Mouse (Mus musculus): ENCODE measurements around the gene Tatdn2. TPM values are rescaled to one million over a fixed set of nuclear protein-coding genes. Genes with fewer than 3 reads are reported as not detected.

Gene Tatdn2
- 0.94 and 0.96 TPM in 2 replicates for polyA plus RNA-seq (2016; fragmentation: Nextera tagmentation; extraction: Ambion mirVana)

DNA sequence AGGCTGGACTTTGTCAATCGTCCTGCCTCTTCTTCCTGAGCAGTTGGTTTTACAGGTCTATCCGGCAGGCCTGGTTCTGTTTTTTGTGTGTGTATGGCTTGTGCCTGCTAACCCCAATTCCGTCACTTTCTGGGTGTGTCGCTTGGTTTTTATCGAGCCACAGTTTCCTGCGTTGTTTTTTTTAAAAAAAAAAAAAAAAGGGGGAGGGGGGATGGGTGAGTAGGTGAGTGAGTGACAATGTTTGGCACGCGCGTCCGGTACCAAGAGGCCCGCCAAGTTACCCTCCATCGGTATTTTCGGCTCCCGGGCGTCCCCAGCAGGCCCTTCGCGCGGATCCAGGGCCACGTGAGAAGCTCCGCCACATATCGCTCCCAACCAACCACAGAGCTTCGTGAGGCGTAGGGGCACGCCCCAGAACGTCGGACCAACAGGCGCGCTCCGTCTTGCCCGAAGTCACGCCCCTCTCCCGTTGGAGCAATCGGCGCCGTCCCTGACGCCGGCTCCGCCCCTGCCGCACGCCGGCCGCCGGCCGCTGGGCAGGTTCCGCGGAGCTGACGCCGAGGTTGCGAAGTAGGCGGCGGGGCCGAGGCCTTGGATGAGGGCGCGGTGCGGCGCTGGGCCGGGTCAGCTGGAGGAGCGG is at the start of gene Tatdn2:
Gene Tatdn2 (plus strand): TSS at position 469 of the 640 bp plus-strand sequence.
- H3K4me1 ChIP-seq = peaks cover 28% of the 10 kb centered on the region
- WGBS = under 1% methylated on average over 58 of the region's 58 CpGs
- no peaks in the 10 kb centered on the region for H3K9me3 ChIP-seq
- H3K27me3 ChIP-seq = no peaks in the 10 kb centered on the region
- peak within 1 kb of the TSS; percentile 88 for H3K27ac ChIP-seq
- H3K36me3 ChIP-seq (replicated peaks) = peaks cover 15% of the 10 kb centered on the region
- H3K4me3 ChIP-seq (replicated peaks) = peak within 1 kb of the TSS; percentile 85
- peak within 1 kb of the TSS; percentile 86 for H3K4me2 ChIP-seq
- H3K9ac ChIP-seq = peak within 1 kb of the TSS; percentile 73
- ATAC-seq (ENCODE audit: low FRiP score) = peak; percentile 99

DNA sequence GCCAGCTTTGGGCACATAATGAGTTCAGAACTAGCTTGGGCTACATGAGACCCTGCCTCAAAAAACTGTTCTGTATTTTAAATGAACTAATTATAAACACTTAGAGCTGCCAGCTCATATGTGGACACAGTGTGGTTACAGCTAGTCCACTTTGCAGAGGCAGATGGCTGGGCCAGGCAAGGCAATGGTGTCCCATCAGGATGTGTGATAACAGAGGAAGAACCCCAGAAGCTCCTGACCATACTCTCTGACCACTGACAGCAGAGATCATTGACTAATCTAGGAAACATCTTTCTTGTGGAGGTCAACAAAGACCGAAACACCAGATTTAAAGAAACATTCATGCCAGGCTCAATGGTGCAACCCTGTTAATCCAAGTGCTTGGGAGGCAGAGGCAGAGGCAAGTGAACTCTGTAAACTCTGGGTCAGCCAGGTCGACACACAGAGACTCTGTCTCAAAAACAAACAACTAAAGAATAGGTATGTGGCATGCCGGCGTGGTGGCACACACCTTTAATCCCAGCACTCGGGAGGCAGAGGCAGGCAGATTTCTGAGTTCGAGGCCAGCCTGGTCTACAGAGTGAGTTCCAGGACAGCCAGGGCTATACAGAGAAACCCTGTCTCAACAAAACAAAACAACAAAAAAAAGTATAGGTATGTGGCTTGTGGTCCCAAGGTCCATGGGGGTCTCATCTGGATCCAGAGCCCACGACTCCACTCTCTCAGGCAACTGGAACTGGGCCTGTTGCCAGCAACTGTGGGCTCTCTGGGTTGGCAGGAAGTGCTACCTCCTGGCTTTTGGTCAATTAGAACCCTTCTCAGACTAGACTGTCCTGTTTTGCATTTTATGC is 47.3 kb upstream of the Tatdn2 start:
- 83% methylated on average over 7 of the region's 7 CpGs for WGBS
- no peak for ATAC-seq (ENCODE audit: low FRiP score)
- Histone ChIP-seq H3K9me3 (no peaks in the 10 kb centered on the region), H3K4me3 (replicated peaks) (no peak overlapping the region), H3K4me2 (no peak overlapping the region), H3K4me1 (no peaks in the 10 kb centered on the region), H3K9ac (no peak overlapping the region), H3K27me3 (no peaks in the 10 kb centered on the region), H3K27ac (no peak overlapping the region), H3K36me3 (replicated peaks) (no peaks in the 10 kb centered on the region)

DNA sequence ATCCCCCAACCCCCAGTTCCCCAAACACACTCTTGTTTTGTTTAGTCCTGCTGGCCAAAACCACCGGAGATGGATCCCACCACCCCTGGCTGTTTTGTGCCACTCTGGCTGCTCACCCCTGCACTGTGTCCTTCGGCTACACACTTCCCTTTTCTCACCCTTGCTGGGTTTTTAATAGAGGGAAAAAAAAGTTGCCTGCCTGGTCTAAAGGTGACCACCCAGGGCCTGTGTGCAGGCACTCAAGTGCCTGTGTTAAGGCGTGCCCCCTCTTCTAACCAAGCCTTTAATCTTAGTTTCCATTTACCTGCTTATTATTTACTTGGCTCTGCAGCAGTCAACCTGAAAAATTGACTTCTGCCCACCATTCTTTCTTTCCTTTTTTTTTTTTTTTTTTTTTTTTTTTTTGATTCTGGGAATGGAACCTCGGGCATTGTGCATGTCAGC is 46.6 kb upstream of the Tatdn2 start:
- no peak overlapping the region for H3K27ac ChIP-seq
- H3K36me3 ChIP-seq (replicated peaks) = no peaks in the 10 kb centered on the region
- H3K27me3 ChIP-seq = no peaks in the 10 kb centered on the region
- H3K4me3 ChIP-seq (replicated peaks) = no peak overlapping the region
- no peak overlapping the region for H3K9ac ChIP-seq
- H3K4me1 ChIP-seq = no peaks in the 10 kb centered on the region
- 79% methylated on average over 4 of the region's 4 CpGs for WGBS
- no peak for ATAC-seq (ENCODE audit: low FRiP score)
- no peaks in the 10 kb centered on the region for H3K9me3 ChIP-seq
- no peak overlapping the region for H3K4me2 ChIP-seq

DNA sequence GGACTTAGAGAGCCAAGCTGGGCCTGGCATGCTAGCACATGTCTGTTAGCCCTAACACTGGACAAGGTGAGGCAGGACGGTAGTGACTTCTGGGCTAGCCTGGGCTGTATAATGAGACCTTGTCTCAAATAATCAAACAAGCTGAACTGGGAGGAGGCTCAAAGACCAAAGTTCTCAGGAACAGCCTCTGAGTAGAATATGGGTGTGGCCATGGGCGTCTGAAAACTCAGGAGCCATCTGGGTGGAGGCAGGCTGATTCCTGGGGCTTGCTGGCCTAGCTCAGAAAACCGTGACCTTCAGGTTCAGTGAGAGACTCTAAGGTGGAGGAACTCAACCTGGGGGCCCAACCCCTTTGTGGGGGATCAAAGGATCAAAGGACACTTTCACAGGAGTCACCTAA is 45.2 kb upstream of the Tatdn2 start:
- 70% methylated on average over 3 of the region's 3 CpGs for WGBS
- no peaks in the 10 kb centered on the region for H3K36me3 ChIP-seq (replicated peaks)
- H3K27me3 ChIP-seq = no peaks in the 10 kb centered on the region
- H3K9me3 ChIP-seq = no peaks in the 10 kb centered on the region
- H3K9ac ChIP-seq = no peak overlapping the region
- ATAC-seq (ENCODE audit: low FRiP score) = no peak
- no peak overlapping the region for H3K27ac ChIP-seq
- no peaks in the 10 kb centered on the region for H3K4me1 ChIP-seq
- no peak overlapping the region for H3K4me2 ChIP-seq
- no peak overlapping the region for H3K4me3 ChIP-seq (replicated peaks)

DNA sequence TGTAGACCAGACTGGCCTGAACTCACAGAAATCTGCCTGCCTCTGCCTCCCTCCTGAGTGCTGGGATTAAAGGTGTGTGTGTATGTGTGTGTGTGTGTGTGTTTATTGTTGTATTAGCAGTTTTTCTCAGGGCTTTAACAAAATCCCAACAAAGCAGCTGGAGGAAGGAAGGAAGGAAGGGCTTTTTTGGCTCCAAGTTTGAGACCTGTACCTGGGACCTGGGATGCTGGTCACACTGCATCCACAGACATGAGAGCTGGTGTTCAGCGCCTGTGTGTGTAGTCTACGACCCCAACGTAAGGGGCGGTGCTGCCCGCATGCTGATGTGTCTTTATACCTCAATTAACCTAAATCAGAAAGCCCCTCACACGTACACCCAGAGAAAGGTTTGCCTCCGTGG is 43.3 kb upstream of the Tatdn2 start:
- no peak for ATAC-seq (ENCODE audit: low FRiP score)
- Histone ChIP-seq H3K36me3 (replicated peaks) (no peaks in the 10 kb centered on the region), H3K9ac (no peak overlapping the region), H3K4me3 (replicated peaks) (no peak overlapping the region), H3K9me3 (no peaks in the 10 kb centered on the region), H3K27me3 (no peaks in the 10 kb centered on the region), H3K27ac (no peak overlapping the region), H3K4me1 (no peaks in the 10 kb centered on the region), H3K4me2 (no peak overlapping the region)
- WGBS = 94% methylated on average over 7 of the region's 7 CpGs

DNA sequence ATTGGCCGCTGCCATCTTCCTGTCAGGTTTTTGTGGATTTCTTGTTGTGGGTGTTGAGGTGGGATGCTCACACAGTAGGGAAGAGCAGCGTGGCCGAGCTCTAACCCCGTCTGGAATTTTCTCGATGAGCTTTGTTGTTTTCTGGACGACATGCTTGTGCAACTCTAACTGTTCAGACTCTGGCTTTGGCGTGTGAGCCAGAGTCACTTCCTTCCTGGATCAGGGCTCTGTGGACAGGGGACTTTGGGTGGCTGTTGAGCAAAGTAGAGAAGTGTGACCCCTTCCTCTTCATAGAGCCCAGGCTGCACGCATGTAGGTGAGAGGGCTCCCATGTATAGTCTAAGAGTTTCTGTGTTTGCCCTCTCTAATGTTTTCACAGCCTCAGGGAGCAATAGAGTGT is 42.7 kb upstream of the Tatdn2 start:
- Histone ChIP-seq H3K4me1 (no peaks in the 10 kb centered on the region), H3K4me2 (no peak overlapping the region), H3K9ac (no peak overlapping the region), H3K27ac (no peak overlapping the region), H3K4me3 (replicated peaks) (no peak overlapping the region), H3K36me3 (replicated peaks) (no peaks in the 10 kb centered on the region), H3K27me3 (no peaks in the 10 kb centered on the region), H3K9me3 (no peaks in the 10 kb centered on the region)
- no peak for ATAC-seq (ENCODE audit: low FRiP score)
- WGBS = 84% methylated on average over 8 of the region's 8 CpGs

DNA sequence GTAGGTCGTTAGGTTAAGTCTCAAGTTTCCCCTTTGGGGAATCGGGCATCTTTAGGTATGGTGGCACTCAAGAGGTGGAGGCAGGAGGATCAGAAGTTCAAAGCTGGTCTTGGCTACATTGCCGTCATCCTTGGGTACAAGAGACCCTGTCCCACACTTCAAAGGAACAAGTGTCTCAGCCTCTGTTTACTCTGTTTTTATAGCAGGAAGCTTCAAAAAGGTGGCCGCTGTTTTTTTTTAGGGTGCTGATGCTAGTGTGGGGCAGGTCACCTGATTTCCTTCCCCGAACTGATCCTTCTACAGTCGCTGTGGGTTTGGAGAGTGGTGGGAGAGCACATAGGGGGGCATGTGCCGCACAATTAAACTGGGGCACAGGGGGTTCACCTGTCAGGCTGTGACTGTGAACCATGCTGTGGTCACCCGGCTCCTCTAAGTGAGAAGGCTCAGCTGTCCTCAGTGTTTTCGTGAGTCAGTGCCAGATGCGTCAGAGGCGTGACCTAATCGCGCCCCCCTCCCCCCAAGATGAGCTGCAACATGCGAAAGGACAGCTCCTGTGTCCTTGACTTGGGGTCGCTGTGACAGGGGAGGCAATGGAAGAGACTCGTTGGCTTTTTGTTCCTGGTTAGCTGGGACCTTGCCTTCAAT is 42.0 kb upstream of the Tatdn2 start:
- H3K4me2 ChIP-seq = no peak overlapping the region
- no peaks in the 10 kb centered on the region for H3K9me3 ChIP-seq
- no peak for ATAC-seq (ENCODE audit: low FRiP score)
- H3K4me1 ChIP-seq = no peaks in the 10 kb centered on the region
- H3K9ac ChIP-seq = no peak overlapping the region
- H3K36me3 ChIP-seq (replicated peaks) = no peaks in the 10 kb centered on the region
- WGBS = 82% methylated on average over 16 of the region's 16 CpGs
- no peak overlapping the region for H3K27ac ChIP-seq
- H3K4me3 ChIP-seq (replicated peaks) = no peak overlapping the region
- no peaks in the 10 kb centered on the region for H3K27me3 ChIP-seq

DNA sequence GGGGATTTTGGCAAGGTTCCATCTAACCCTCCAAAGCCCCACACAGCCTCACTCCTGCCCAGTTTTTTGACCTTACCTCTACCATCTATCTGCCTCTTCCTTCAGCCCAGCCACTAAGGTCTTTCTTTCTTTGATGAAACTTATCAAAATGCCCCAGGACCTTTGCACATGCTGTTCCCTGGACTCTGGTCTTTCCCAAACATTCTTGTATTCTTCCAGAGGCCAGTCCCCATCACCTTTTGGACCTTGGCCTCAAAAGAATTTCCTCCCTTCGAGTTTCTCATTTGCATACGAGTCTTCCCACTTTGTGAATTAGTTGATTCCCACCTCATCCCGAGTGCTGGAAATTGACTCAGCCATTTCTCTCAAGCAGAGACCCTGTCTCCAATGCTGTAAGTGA is 41.4 kb upstream of the Tatdn2 start:
- Histone ChIP-seq H3K27ac (no peak overlapping the region), H3K9me3 (no peaks in the 10 kb centered on the region), H3K36me3 (replicated peaks) (no peaks in the 10 kb centered on the region), H3K4me3 (replicated peaks) (no peak overlapping the region), H3K9ac (no peak overlapping the region), H3K4me2 (no peak overlapping the region), H3K27me3 (no peaks in the 10 kb centered on the region), H3K4me1 (no peaks in the 10 kb centered on the region)
- WGBS = 89% methylated on average over 3 of the region's 3 CpGs
- ATAC-seq (ENCODE audit: low FRiP score) = no peak

DNA sequence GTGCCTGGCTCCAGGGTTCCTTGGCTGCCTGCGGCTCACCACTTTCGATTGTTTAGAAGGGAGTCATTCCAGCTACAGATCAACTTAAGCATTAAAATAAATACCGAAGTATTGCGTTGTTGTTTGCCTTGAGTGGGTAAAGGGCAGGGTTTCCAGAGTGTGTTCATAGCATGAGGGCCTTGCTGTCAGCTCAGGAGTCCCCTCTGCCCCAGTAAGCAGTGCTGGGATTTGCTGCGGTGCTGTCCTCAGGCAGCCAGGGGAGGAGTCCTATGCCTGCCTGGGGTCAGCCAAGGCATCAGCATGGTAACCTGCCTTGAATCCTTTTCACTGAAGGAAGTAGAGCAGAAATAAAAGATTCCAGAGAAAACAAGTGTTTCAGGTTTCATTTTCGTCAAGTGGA is 40.0 kb upstream of the Tatdn2 start:
- no peak overlapping the region for H3K27ac ChIP-seq
- H3K4me1 ChIP-seq = peaks cover 4% of the 10 kb centered on the region; the same call in 1 of the 2 replicates
- H3K36me3 ChIP-seq (replicated peaks) = no peaks in the 10 kb centered on the region
- H3K4me2 ChIP-seq = no peak overlapping the region
- H3K9me3 ChIP-seq = no peaks in the 10 kb centered on the region
- ATAC-seq (ENCODE audit: low FRiP score) = no peak
- H3K9ac ChIP-seq = no peak overlapping the region
- H3K4me3 ChIP-seq (replicated peaks) = no peak overlapping the region
- H3K27me3 ChIP-seq = no peaks in the 10 kb centered on the region
- WGBS = 90% methylated on average over 6 of the region's 6 CpGs

DNA sequence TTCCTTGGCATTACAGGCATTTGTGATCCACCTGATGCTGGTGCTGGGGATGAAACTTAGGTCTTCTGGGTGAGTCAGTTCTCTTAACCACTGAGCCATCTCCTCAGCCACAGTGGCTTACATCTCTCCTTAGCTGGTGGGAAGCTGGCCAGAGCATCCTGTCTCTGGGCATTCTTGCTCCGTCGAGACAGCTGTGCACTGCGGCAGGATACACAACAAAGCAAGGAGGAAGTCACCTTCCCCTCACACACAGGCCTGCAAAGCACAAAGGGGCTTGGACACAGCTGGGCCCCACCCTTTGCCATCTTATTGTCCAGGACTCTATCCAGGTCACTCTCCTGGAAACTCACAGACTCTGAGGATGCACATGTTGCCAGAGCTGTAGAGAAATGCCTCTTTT is 38.6 kb upstream of the Tatdn2 start:
- H3K9me3 ChIP-seq = no peaks in the 10 kb centered on the region
- peaks cover 6% of the 10 kb centered on the region; the same call in 1 of the 2 replicates for H3K4me1 ChIP-seq
- H3K27ac ChIP-seq = no peak overlapping the region
- WGBS = 67% methylated on average over 3 of the region's 3 CpGs
- no peak overlapping the region for H3K9ac ChIP-seq
- no peak for ATAC-seq (ENCODE audit: low FRiP score)
- H3K27me3 ChIP-seq = no peaks in the 10 kb centered on the region
- H3K36me3 ChIP-seq (replicated peaks) = no peaks in the 10 kb centered on the region
- no peak overlapping the region for H3K4me2 ChIP-seq
- H3K4me3 ChIP-seq (replicated peaks) = no peak overlapping the region

DNA sequence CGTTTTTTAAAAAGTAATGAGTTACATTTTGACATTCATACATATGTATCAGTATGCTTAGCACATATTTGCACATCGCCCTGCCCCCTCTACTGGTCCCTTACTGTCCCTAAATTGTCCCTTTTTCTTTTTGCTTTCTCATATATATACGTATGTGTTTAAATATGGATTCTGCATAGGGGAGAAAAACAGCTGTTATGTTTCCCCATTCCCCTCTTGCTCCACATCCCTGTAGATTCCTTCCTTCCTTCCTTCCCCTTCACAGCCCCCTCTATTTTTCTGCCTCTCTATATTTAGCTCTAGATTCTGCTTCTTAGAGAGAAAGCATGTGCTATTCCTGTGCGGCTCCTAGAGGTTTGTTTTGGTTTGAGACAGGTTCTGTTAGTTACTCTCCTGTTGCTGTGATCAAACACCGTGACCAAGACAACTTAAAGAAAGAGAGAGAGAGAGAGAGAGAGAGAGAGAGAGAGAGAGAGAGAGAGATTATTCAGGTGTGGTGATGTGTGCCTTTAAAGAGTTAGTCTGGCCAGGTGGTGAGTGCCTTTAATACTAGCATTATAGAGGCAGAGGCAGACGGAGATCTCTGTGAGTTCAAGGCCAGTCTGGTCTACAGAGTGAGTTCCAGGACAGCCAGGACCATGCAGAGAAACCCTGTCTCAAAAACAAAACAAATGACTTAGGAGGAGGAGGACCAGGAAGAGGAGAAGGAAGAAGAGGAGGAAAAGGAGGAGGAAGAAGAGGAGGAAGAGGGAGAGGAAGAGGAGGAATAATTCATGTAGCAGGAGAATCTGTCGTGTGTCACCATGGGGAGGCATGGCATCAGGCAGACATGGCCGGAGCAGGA is 37.0 kb upstream of the Tatdn2 start:
- ATAC-seq (ENCODE audit: low FRiP score) = no peak

More for the DNA sequence above, 37.0 kb upstream of the Tatdn2 start:
- WGBS = 81% methylated on average over 8 of the region's 8 CpGs
- Histone ChIP-seq H3K27me3 (no peaks in the 10 kb centered on the region), H3K9ac (no peak overlapping the region), H3K4me3 (replicated peaks) (no peak overlapping the region), H3K4me1 (peaks cover 6% of the 10 kb centered on the region; the same call in 1 of the 2 replicates), H3K4me2 (no peak overlapping the region), H3K36me3 (replicated peaks) (no peaks in the 10 kb centered on the region), H3K27ac (no peak overlapping the region), H3K9me3 (no peaks in the 10 kb centered on the region)

All from forebrain, embryonic 12.5 days (tissue).